In genomic region chr2:6085622-6086530, GRCm38 (mm10) we compare ENCODE assay signal across 11 mouse cellular contexts. TPM values are rescaled to one million over a fixed set of nuclear protein-coding genes. Genes with fewer than 3 reads are reported as not detected.
DNase-seq lines count a peak whose midpoint lies in the region; ATAC-seq and TF ChIP-seq lines count a peak whose summit lies in the region.
"Had no signal": no experiment of that assay in that cellular context is flagged by ENCODE, and none has a peak within 500 bp of the region (broad histone marks: within the 10 kb centered on the region; RNA-seq: fewer than 3 reads in every experiment).

No protein-coding gene starts in this region.

- no peak overlapping the region for H3K4me2 ChIP-seq in kidney, postnatal 0 days (ENCODE audit: low read length)

- no peak for TF ChIP-seq CTCF in kidney, postnatal 0 days (IDR thresholded peaks at IDR 0.05; ENCODE audit: low read depth)
- no peak for TF ChIP-seq CTCF in kidney, adult 2 months (conservative IDR thresholded peaks at IDR 0.05; ENCODE audit: insufficient read depth, insufficient read length, low read depth, low read length)
- TF ChIP-seq CTCF in bone marrow macrophage, adult 2 months (IDR thresholded peaks at IDR 0.05; ENCODE audit: low read depth, low read length), result no peak

- H3K9me3 ChIP-seq in kidney, postnatal 0 days (replicated peaks; ENCODE audit: low read length), result no peaks in the 10 kb centered on the region
- H3K9me3 ChIP-seq in hindbrain, embryonic 10.5 days, result no peaks in the 10 kb centered on the region

- no peaks in the 10 kb centered on the region for H3K36me3 ChIP-seq in kidney, postnatal 0 days (ENCODE audit: insufficient read depth, low read length)
- no peaks in the 10 kb centered on the region for H3K36me3 ChIP-seq in kidney, adult 2 months (ENCODE audit: control insufficient read depth, insufficient read depth, low read length)
- no peaks in the 10 kb centered on the region for H3K36me3 ChIP-seq in hindbrain, embryonic 10.5 days

- DNase-seq in kidney, postnatal 0 days (ENCODE audit: low spot score), result no peak
- DNase-seq in kidney, adult 2 months, result no peak
- DNase-seq in A20 (ENCODE audit: low read depth, low spot score), result peak; percentile 68
- peak; percentile 22 to 23 for DNase-seq in lung, postnatal 4 days
- DNase-seq in thymus, adult 18-20 months, result no peak
- no peak for DNase-seq in hindbrain, embryonic 10.5 days (ENCODE audit: low spot score)
- DNase-seq: heart, adult 2 months; thymus, adult 2 months had no signal

- H3K27me3 ChIP-seq in kidney, postnatal 0 days (ENCODE audit: insufficient read depth, low read length), result no peaks in the 10 kb centered on the region
- no peaks in the 10 kb centered on the region for H3K27me3 ChIP-seq in kidney, adult 2 months (replicated peaks; ENCODE audit: control insufficient read depth, insufficient read depth, low read length)
- no peaks in the 10 kb centered on the region for H3K27me3 ChIP-seq in hindbrain, embryonic 10.5 days (ENCODE audit: insufficient read depth, poor library complexity, severe bottlenecking)

- WGBS in kidney, postnatal 0 days, result 72% methylated on average over 19 of the region's 19 CpGs
- 73% methylated on average over 19 of the region's 19 CpGs for WGBS in kidney, adult 2 months
- 76% methylated on average over 19 of the region's 19 CpGs for WGBS in hindbrain, embryonic 10.5 days

- H3K9ac ChIP-seq in kidney, postnatal 0 days (ENCODE audit: low read depth, low read length), result no peak overlapping the region

- peaks cover 1% of the 10 kb centered on the region; the same call in 1 of the 2 replicates for H3K4me1 ChIP-seq in kidney, postnatal 0 days (replicated peaks; ENCODE audit: insufficient read depth, low read length)
- H3K4me1 ChIP-seq in kidney, adult 2 months (ENCODE audit: control insufficient read depth, insufficient read depth, low read length), result no peaks in the 10 kb centered on the region
- peaks cover 31% of the 10 kb centered on the region for H3K4me1 ChIP-seq in bone marrow macrophage, adult 2 months (ENCODE audit: control insufficient read depth, insufficient read depth, low read length)
- peaks cover 5% of the 10 kb centered on the region; the same call in 1 of the 2 replicates for H3K4me1 ChIP-seq in hindbrain, embryonic 10.5 days (replicated peaks)

- no peak for TF ChIP-seq POLR2A in kidney, adult 2 months (IDR thresholded peaks at IDR 0.05; ENCODE audit: low read depth, low read length)
- TF ChIP-seq POLR2A in bone marrow macrophage, adult 2 months (IDR thresholded peaks at IDR 0.05; ENCODE audit: borderline replicate concordance, low read depth, low read length), result no peak

- H3K27ac ChIP-seq in kidney, postnatal 0 days, result no peak overlapping the region; the same call in 1 of the 2 replicates
- no peak overlapping the region for H3K27ac ChIP-seq in kidney, adult 2 months (ENCODE audit: insufficient read depth, low read depth, low read length)
- H3K27ac ChIP-seq in bone marrow macrophage, adult 2 months (ENCODE audit: insufficient read depth, low read depth, low read length), result peak overlapping the region; percentile 74
- no peak overlapping the region for H3K27ac ChIP-seq in hindbrain, embryonic 10.5 days
- H3K27ac ChIP-seq: heart, adult 2 months had no signal

- ATAC-seq in kidney, postnatal 0 days (replicated peaks; ENCODE audit: low FRiP score, low read depth), result peak; percentile 43
- no peak for ATAC-seq in erythroblast, adult 5-6 weeks (replicated peaks; ENCODE audit: low FRiP score, poor library complexity, severe bottlenecking)

- no peak overlapping the region for H3K4me3 ChIP-seq in kidney, postnatal 0 days (replicated peaks; ENCODE audit: low read depth, low read length)
- H3K4me3 ChIP-seq in kidney, adult 2 months (ENCODE audit: insufficient read depth, low read depth, low read length), result no peak overlapping the region
- H3K4me3 ChIP-seq in bone marrow macrophage, adult 2 months (ENCODE audit: insufficient read depth, low read length), result no peak overlapping the region; the same call in 1 of the 2 replicates
- no peak overlapping the region for H3K4me3 ChIP-seq in hindbrain, embryonic 10.5 days
- H3K4me3 ChIP-seq: erythroblast, embryonic 14.5 days; heart, adult 2 months had no signal

RNA-seq across cellular contexts. Expression of gene Proser2, which starts 44.1 kb away (rescaled TPM):
- polyA plus RNA-seq in kidney, postnatal 0 days (2015; fragmentation: Nextera tagmentation; extraction: Ambion mirVana), result 16.7 and 17.0 TPM in 2 replicates
- polyA plus RNA-seq in kidney, adult 2 months (2012; rRNA removed), result 7.8 and 7.9 TPM in 2 replicates
- not detected in 2 replicates for polyA plus RNA-seq in bone marrow macrophage, adult 2 months (2012; ENCODE audit: insufficient read depth, insufficient read length, missing spikeins)
- polyA plus RNA-seq in hindbrain, embryonic 10.5 days (2016; fragmentation: Nextera tagmentation; extraction: Ambion mirVana), result 3.4 and 4.2 TPM in 2 replicates
- total RNA-seq in erythroblast, adult 5-6 weeks (2015; ENCODE audit: low replicate concordance), result not detected in 2 replicates
- 0.28 TPM in 1 of 2 replicates, not detected in the other for total RNA-seq in erythroblast, adult 5-6 weeks (2017; ENCODE audit: low replicate concordance)

Comparison
In these comparisons a context has a peak if more than half of its experiments do, and no peak if none do; other contexts are left out.
1. DNase-seq: peak in A20 (single experiment) and lung, postnatal 4 days (2 of 2); none in kidney, postnatal 0 days (single experiment), kidney, adult 2 months (single experiment), thymus, adult 18-20 months (0 of 2) and hindbrain, embryonic 10.5 days (single experiment).